15 mouse cellular contexts compared by ENCODE assay signal in the genomic region with DNA sequence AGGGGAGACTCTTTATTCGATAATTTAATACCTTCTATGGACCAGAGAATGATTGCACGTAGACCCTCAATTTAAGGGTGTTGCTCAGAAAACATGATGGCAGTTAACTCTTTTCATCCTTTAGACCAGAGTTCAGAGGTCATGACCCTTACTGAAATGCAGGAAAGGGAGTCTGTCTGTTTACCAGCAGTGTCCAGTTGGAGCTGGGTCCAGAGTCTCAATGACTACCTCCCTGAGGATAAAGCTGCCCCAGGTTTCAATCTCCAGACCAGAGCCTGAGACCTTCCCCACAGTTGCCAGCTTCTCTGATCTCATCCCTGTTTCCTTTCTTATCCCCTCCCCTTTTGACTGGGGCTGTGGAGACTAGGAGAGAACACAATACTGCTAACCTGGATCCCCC. TPM values are rescaled to one million over a fixed set of nuclear protein-coding genes. Genes with fewer than 3 reads are reported as not detected.
"Had no signal": no experiment of that assay in that cellular context is flagged by ENCODE, and none has a peak within 500 bp of the region (broad histone marks: within the 10 kb centered on the region; RNA-seq: fewer than 3 reads in every experiment).

No protein-coding gene starts in this region.

- H3K27me3 ChIP-seq: limb, embryonic 12.5 days; neural tube, embryonic 13.5 days had no signal

- ATAC-seq: hindbrain, embryonic 16.5 days; inflammation-experienced regulatory T-cells, adult 6 months; intestine, postnatal 0 days; lung, postnatal 0 days; midbrain, embryonic 16.5 days had no signal

- H3K9ac ChIP-seq: limb, embryonic 12.5 days; neural tube, embryonic 13.5 days had no signal

- H3K4me2 ChIP-seq: limb, embryonic 12.5 days; neural tube, embryonic 13.5 days had no signal

- H3K4me3 ChIP-seq: left cerebral cortex, adult 2 months; limb, embryonic 12.5 days; midbrain, embryonic 10.5 days; neural tube, embryonic 13.5 days had no signal

- DNase-seq: kidney, adult 8-10 months; kidney, postnatal 4 days; lung, adult 2 months; lung, postnatal 36 days; retina, postnatal 1 day had no signal

- H3K27ac ChIP-seq: left cerebral cortex, adult 2 months; limb, embryonic 12.5 days; midbrain, embryonic 10.5 days; neural tube, embryonic 13.5 days had no signal

- H3K9me3 ChIP-seq: limb, embryonic 12.5 days; midbrain, embryonic 10.5 days; neural tube, embryonic 13.5 days had no signal

RNA-seq across cellular contexts. Expression of a gene that starts 21.4 kb away (rescaled TPM):
- total RNA-seq: megakaryocyte, adult 5-6 weeks had no signal
